Mouse (Mus musculus): ENCODE results near the gene Gm9507.
"Not testable (repeated sequence)": the region's sequence is repeated elsewhere in the genome, so short reads cannot be mapped to it uniquely, and the experiment has no call there.

Gene Gm9507

GRCm38 (mm10) chr10:77771225-77771624 lies 40.4 kb downstream of the Gm9507 start, which contains the start of gene Gm3238:
TSS of gene Gm3238 (minus strand) at chr10:77771325.
- DNase-seq = not testable (repeated sequence)

- no peak for DNase-seq
Observed at GRCm38 (mm10) chr10:77769727-77770126, 41.9 kb downstream of the Gm9507 start.

All from cerebellum, postnatal 10 days (tissue).